Mouse (Mus musculus) cerebellum, postnatal 10 days (tissue): Measurements from ENCODE around the gene Pmpca.

ENCODE experiments used
- DNase-seq, 2 experiments: peaks; one replicate each; pipeline ENCODE4 v3.0.0; 2021; ENCODE audit warnings: mixed read lengths in 2 of 2

Gene Pmpca

GRCm38 (mm10) chr2:26389154-26389690 lies at the start of gene Pmpca, which contains the start of gene Entr1:
Pmpca (plus strand) TSS chr2:26389339.
Entr1 (minus strand) TSS chr2:26389316.
- DNase-seq, result peak; percentile 95 to 96

- DNase-seq, result no peak
Measured at GRCm38 (mm10) chr2:26341510-26341981, 47.6 kb upstream of the Pmpca start.

GRCm38 (mm10) chr2:26342044-26342443 lies 47.1 kb upstream of the Pmpca start:
- peak; percentile 73 to 79 for DNase-seq

- no peak for DNase-seq
Measured at GRCm38 (mm10) chr2:26342609-26343490, 46.3 kb upstream of the Pmpca start.

GRCm38 (mm10) chr2:26348241-26348640 lies 40.9 kb upstream of the Pmpca start:
- DNase-seq, result no peak

- peak; percentile 97 for DNase-seq
Measured at GRCm38 (mm10) chr2:26351358-26352290, 37.5 kb upstream of the Pmpca start, which contains the start of gene Dnlz. Dnlz (minus strand) TSS chr2:26352110.

- no peak for DNase-seq
Measured at GRCm38 (mm10) chr2:26352291-26352910, 36.7 kb upstream of the Pmpca start.

- DNase-seq, result peak in 1 of 2 experiments; percentile 40
Measured at GRCm38 (mm10) chr2:26353066-26353980, 35.8 kb upstream of the Pmpca start.

GRCm38 (mm10) chr2:26354401-26354800 lies 34.7 kb upstream of the Pmpca start:
- DNase-seq, result peak in 1 of 2 experiments; percentile 7

GRCm38 (mm10) chr2:26356231-26356630 lies 32.9 kb upstream of the Pmpca start:
- no peak for DNase-seq

GRCm38 (mm10) chr2:26356678-26357077 lies 32.5 kb upstream of the Pmpca start:
- DNase-seq, result peak in 1 of 2 experiments; percentile 20

GRCm38 (mm10) chr2:26357484-26357883 lies 31.7 kb upstream of the Pmpca start:
- peak; percentile 39 to 49 for DNase-seq

- peak in 1 of 2 experiments; percentile 42 for DNase-seq
Measured at GRCm38 (mm10) chr2:26358667-26359320, 30.3 kb upstream of the Pmpca start.

GRCm38 (mm10) chr2:26359983-26360382 lies 29.2 kb upstream of the Pmpca start:
- peak; percentile 74 to 77 for DNase-seq

- DNase-seq, result no peak
Measured at GRCm38 (mm10) chr2:26360772-26361171, 28.4 kb upstream of the Pmpca start, which contains the start of gene Card9. Card9 (minus strand) TSS chr2:26360918.

- no peak for DNase-seq
Measured at GRCm38 (mm10) chr2:26362991-26363390, 26.1 kb upstream of the Pmpca start.

GRCm38 (mm10) chr2:26363481-26363880 lies 25.7 kb upstream of the Pmpca start:
- DNase-seq, result no peak

GRCm38 (mm10) chr2:26364738-26365465 lies 24.2 kb upstream of the Pmpca start:
- DNase-seq, result peak; percentile 81

GRCm38 (mm10) chr2:26367911-26368310 lies 21.2 kb upstream of the Pmpca start:
- no peak for DNase-seq

- no peak for DNase-seq
Measured at GRCm38 (mm10) chr2:26368572-26368971, 20.6 kb upstream of the Pmpca start.
